Mouse (Mus musculus): ENCODE results near the gene Tuba4a.
"Not testable (repeated sequence)": the region's sequence is repeated elsewhere in the genome, so short reads cannot be mapped to it uniquely, and the experiment has no call there.

The Tuba4a gene

GRCm38 (mm10) chr1:75236117-75237050 is 16.7 kb upstream of the Tuba4a start, which contains the start of gene Dnajb2:
Dnajb2 (plus strand) TSS chr1:75236406.
- peak; percentile 85 for DNase-seq (ENCODE audit: extremely low spot score)

- peak; percentile 58 for DNase-seq (ENCODE audit: extremely low spot score)
These were observed 14.9 kb upstream of the Tuba4a start for GRCm38 (mm10) chr1:75234606-75235005.

GRCm38 (mm10) chr1:75232489-75232888 is 12.8 kb upstream of the Tuba4a start:
- not testable (repeated sequence) for DNase-seq (ENCODE audit: extremely low spot score)

DNA sequence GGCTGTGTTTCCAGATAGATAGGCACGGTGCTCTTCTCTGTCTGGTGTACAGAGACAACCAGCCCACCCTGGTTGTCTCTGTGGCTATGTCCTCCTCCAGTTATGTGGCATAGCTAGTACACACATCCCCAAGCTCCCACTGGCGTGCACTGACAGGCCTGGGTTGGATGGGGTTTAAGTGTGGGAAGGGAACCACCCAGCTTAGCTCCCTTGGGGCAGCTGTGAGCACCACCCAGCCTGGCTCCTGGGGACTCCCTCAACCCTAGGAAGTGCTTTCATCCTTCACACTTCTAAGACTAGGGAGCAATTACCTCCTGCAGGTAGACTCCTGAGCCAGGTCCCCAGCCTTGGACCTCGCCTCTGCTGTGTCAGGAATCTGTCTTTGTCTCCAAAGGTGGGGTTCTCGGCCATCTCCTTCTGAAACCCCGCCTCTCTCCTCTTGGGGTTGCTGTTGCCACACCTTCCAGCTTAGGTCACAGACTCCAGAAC is 12.0 kb upstream of the Tuba4a start, which contains the start of gene A630095N17Rik:
TSS of gene A630095N17Rik (minus strand) at position 439 of the 489 bp plus-strand sequence.
- DNase-seq (ENCODE audit: extremely low spot score) = no peak

DNA sequence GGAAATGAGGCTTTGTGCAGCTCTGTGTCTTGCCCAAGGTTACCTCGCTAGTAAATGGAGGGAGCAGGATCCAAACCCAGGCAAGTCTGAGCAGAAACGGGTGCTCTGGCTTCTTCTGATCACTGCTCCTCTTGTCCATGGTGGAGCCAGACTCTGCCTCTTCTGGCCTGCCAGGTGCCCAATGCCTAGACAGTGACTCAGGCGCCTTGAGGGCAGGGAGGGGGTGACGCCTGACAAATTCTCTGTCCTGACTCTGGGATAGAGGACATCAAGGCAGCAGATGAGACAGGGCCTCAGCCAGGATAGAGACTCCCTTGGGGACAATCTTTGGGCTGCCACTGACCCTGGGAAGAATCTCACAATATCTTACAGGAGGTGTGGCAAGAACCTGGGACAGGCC is 11.6 kb upstream of the Tuba4a start:
- DNase-seq (ENCODE audit: extremely low spot score) = no peak

GRCm38 (mm10) chr1:75230335-75230994 is 10.8 kb upstream of the Tuba4a start:
- DNase-seq (ENCODE audit: extremely low spot score) = no peak

DNA sequence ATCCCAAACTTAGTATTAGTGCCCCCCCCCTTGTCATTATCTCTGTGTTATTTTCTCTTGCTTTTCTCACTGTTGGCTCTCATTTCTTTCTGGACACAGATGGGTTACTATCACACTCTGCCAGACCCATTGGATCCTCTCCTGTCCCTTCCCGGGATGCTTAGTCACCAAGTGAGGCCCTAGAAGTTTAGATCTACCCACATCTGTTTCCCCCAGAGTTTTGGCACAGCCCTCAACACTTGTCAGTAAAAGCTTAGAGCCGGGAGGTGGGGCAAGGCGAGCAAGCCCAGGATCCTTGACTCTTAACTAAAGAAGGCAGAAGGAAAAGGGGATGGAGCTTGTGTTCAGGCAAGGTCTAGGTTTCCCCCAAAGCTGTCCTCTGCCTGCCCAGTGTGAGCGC is 9.5 kb upstream of the Tuba4a start:
- no peak for DNase-seq (ENCODE audit: extremely low spot score)

- DNase-seq (ENCODE audit: extremely low spot score) = no peak
These were observed 8.0 kb upstream of the Tuba4a start for GRCm38 (mm10) chr1:75227653-75228052.

DNA sequence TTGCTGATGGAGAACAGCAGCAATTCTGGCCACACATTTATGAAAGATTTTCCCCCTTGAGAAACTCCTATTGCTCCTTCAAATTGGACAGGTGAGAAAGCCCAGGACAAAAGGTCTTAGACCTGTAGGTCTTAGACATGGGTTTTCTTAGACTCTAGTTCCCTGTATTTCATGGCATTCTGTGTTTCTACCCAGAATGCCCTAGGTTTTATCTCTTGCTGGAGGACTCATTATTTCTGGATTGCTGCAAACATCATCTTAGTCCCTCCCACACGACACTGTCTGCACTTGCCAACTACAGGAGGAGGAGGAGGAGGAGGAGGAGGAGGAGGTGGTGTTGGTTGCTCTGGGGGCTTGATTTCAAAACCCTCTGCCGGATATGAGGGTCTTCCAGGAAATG is 6.5 kb upstream of the Tuba4a start:
- DNase-seq (ENCODE audit: extremely low spot score) = no peak

DNA sequence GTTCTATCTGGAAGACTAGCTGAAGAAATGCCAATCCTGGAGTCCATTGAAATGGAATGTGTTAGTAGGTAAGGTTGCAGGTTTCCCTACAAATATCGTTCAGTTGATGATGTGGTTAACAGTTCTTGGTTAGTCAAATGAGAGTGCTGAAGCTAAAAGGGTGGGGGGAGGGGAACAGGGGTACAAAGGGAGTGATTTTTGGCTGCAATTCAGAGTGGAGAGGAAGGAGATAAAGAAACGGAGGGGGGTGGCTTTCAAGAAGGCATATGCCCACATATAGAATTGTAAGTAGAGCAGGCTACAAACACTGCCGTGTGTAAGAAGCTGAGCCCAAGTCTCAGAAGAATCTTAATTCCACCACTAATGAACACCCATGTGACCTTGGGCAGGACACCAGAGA is 5.8 kb upstream of the Tuba4a start:
- no peak for DNase-seq (ENCODE audit: extremely low spot score)

GRCm38 (mm10) chr1:75223532-75223931 is 3.9 kb upstream of the Tuba4a start:
- DNase-seq (ENCODE audit: extremely low spot score) = no peak

- no peak for DNase-seq (ENCODE audit: extremely low spot score)
These were observed 3.3 kb upstream of the Tuba4a start for GRCm38 (mm10) chr1:75222926-75223325.

- no peak for DNase-seq (ENCODE audit: extremely low spot score)
These were observed 1.9 kb upstream of the Tuba4a start for GRCm38 (mm10) chr1:75221538-75221937.

GRCm38 (mm10) chr1:75219078-75219477 is 587 bp downstream of the Tuba4a start:
- DNase-seq (ENCODE audit: extremely low spot score) = peak; percentile 78

GRCm38 (mm10) chr1:75218227-75219001 is 1.3 kb downstream of the Tuba4a start:
- DNase-seq (ENCODE audit: extremely low spot score) = peak; percentile 15

- no peak for DNase-seq (ENCODE audit: extremely low spot score)
These were observed 1.8 kb downstream of the Tuba4a start for GRCm38 (mm10) chr1:75217893-75218226.

GRCm38 (mm10) chr1:75216797-75217585 is 2.7 kb downstream of the Tuba4a start:
- no peak for DNase-seq (ENCODE audit: extremely low spot score)

GRCm38 (mm10) chr1:75215785-75216184 is 3.9 kb downstream of the Tuba4a start:
- no peak for DNase-seq (ENCODE audit: extremely low spot score)

GRCm38 (mm10) chr1:75214886-75215285 is 4.8 kb downstream of the Tuba4a start:
- DNase-seq (ENCODE audit: extremely low spot score) = no peak

- DNase-seq (ENCODE audit: extremely low spot score) = no peak
These were observed 5.2 kb downstream of the Tuba4a start for GRCm38 (mm10) chr1:75214442-75214841.

- no peak for DNase-seq (ENCODE audit: extremely low spot score)
These were observed 6.6 kb downstream of the Tuba4a start for GRCm38 (mm10) chr1:75213096-75213495.
